Mouse (Mus musculus) hindbrain, embryonic 13.5 days (tissue): ENCODE results near the gene Pkp3. TPM values are rescaled to one million over a fixed set of nuclear protein-coding genes. Genes with fewer than 3 reads are reported as not detected.
A peak's percentile ranks its signal among the peaks of the same experiment; 100 is the strongest.

Experiments
- ATAC-seq: fragments of 200-750 bp; cut with Nextera tagmentation; 2 replicates; pipeline ENCODE4 v1.8.0; 2017; ENCODE audit warnings: moderate TSS enrichment; ENCODE audit not compliant: low FRiP score
- H3K27ac ChIP-seq: fragments of 300-500 bp; sonication (generic); 2 replicates; pipeline ENCODE4 v1.5.1; 2015; ENCODE audit warnings: inconsistent platforms, mild to moderate bottlenecking, moderate library complexity
- H3K27me3 ChIP-seq: fragments of 300-500 bp; sonication (generic); 2 replicates; pipeline ENCODE4 v1.6.1; 2015; ENCODE audit warnings: mild to moderate bottlenecking, inconsistent platforms
- H3K36me3 ChIP-seq: fragments of 300-500 bp; sonication (generic); 2 replicates; pipeline ENCODE4 v1.6.1; 2015; ENCODE audit warnings: mild to moderate bottlenecking, inconsistent platforms
- H3K4me1 ChIP-seq: fragments of 300-500 bp; sonication (generic); replicated peaks from 2 replicates; pipeline ENCODE4 v1.6.1; 2015; ENCODE audit warnings: inconsistent platforms
- H3K4me2 ChIP-seq: fragments of 300-500 bp; sonication (generic); 2 replicates; pipeline ENCODE4 v1.6.1; 2015; ENCODE audit warnings: inconsistent platforms, mild to moderate bottlenecking, moderate library complexity
- H3K4me3 ChIP-seq: fragments of 300-500 bp; sonication (generic); 2 replicates; pipeline ENCODE4 v1.5.1; 2015; ENCODE audit warnings: mild to moderate bottlenecking, inconsistent platforms
- H3K9ac ChIP-seq: fragments of 300-500 bp; sonication (generic); 2 replicates; pipeline ENCODE4 v1.6.1; 2015; ENCODE audit warnings: mild to moderate bottlenecking, inconsistent platforms
- H3K9me3 ChIP-seq: fragments of 300-500 bp; sonication (generic); 2 replicates; pipeline ENCODE4 v1.6.1; 2016; ENCODE audit warnings: inconsistent platforms
- WGBS: fragments of 180-500 bp; shearing (Covaris S2); methylation state at CpG from one replicate; pipeline ENCODE4 v1.1.7; 2015; 5-methylcytosine and 5-hydroxymethylcytosine counted together
- polyA plus RNA-seq: library from polyadenylated mRNA; unstranded; fragments of >200 nt; fragmentation: Nextera tagmentation; extraction: Ambion mirVana; gene quantifications from 2 replicates; pipeline ENCODE4 v1.2.1, GENCODE M21; 2015

Gene Pkp3
- polyA plus RNA-seq, 1 experiment from 2014 or later, result 0.27 TPM

GRCm38 (mm10) chr7:141060426-141061242 is 17.4 kb upstream of the Pkp3 start, which contains the start of gene B4galnt4:
Gene B4galnt4 (plus strand): TSS chr7:141061104.
- Histone ChIP-seq H3K27ac (peak within 1 kb of the TSS; percentile 97), H3K4me2 (peak within 1 kb of the TSS; percentile 82), H3K9ac (peak within 1 kb of the TSS; percentile 99), H3K27me3 (no peaks in the 10 kb centered on the region), H3K4me1 (peaks cover 39% of the 10 kb centered on the region), H3K4me3 (peak within 1 kb of the TSS; percentile 92), H3K9me3 (peaks cover 4% of the 10 kb centered on the region; the same call in 1 of the 2 replicates), H3K36me3 (peaks cover 37% of the 10 kb centered on the region)
- under 1% methylated on average over 69 of the region's 72 CpGs for WGBS
- peak; percentile 99 for ATAC-seq

- H3K4me1 ChIP-seq, result peaks cover 39% of the 10 kb centered on the region
- H3K9ac ChIP-seq, result peak overlapping the region; percentile 99
- 0% methylated on average over 37 of the region's 37 CpGs for WGBS
- no peaks in the 10 kb centered on the region for H3K9me3 ChIP-seq
- peak; percentile 57 for ATAC-seq
- peaks cover 41% of the 10 kb centered on the region for H3K36me3 ChIP-seq
- peak overlapping the region; percentile 92 for H3K4me3 ChIP-seq
- H3K27ac ChIP-seq, result peak overlapping the region; percentile 97
- no peaks in the 10 kb centered on the region for H3K27me3 ChIP-seq
- peak overlapping the region; percentile 82 for H3K4me2 ChIP-seq
These were observed 16.7 kb upstream of the Pkp3 start for GRCm38 (mm10) chr7:141061269-141061692.

GRCm38 (mm10) chr7:141062525-141062924 is 15.5 kb upstream of the Pkp3 start:
- peaks cover 39% of the 10 kb centered on the region for H3K4me1 ChIP-seq
- peak overlapping the region; percentile 99 for H3K9ac ChIP-seq
- peak overlapping the region; percentile 82 for H3K4me2 ChIP-seq
- 68% methylated on average over 7 of the region's 7 CpGs for WGBS
- H3K36me3 ChIP-seq, result peaks cover 49% of the 10 kb centered on the region
- no peaks in the 10 kb centered on the region for H3K27me3 ChIP-seq
- peak overlapping the region; percentile 92 for H3K4me3 ChIP-seq
- H3K9me3 ChIP-seq, result no peaks in the 10 kb centered on the region
- no peak overlapping the region; the same call in 1 of the 2 replicates for H3K27ac ChIP-seq
- no peak for ATAC-seq

GRCm38 (mm10) chr7:141063353-141063752 is 14.7 kb upstream of the Pkp3 start:
- peak overlapping the region; percentile 99; the same call in 1 of the 2 replicates for H3K9ac ChIP-seq
- peaks cover 39% of the 10 kb centered on the region for H3K4me1 ChIP-seq
- no peaks in the 10 kb centered on the region for H3K9me3 ChIP-seq
- ATAC-seq, result no peak
- no peak overlapping the region for H3K4me2 ChIP-seq
- H3K36me3 ChIP-seq, result peaks cover 57% of the 10 kb centered on the region
- 0 out of 2 replicates have a peak, but pooled peaks cover 1% of the 10 kb centered on the region for H3K27me3 ChIP-seq
- no peak overlapping the region for H3K27ac ChIP-seq
- H3K4me3 ChIP-seq, result no peak overlapping the region
- 97% methylated on average over 3 of the region's 3 CpGs for WGBS

GRCm38 (mm10) chr7:141064175-141064574 is 13.8 kb upstream of the Pkp3 start:
- no peak overlapping the region for H3K27ac ChIP-seq
- H3K36me3 ChIP-seq, result peaks cover 64% of the 10 kb centered on the region
- H3K4me1 ChIP-seq, result peaks cover 37% of the 10 kb centered on the region
- H3K4me3 ChIP-seq, result no peak overlapping the region
- ATAC-seq, result no peak
- H3K9me3 ChIP-seq, result no peaks in the 10 kb centered on the region
- no peak overlapping the region for H3K9ac ChIP-seq
- no peak overlapping the region for H3K4me2 ChIP-seq
- 85% methylated on average over 7 of the region's 7 CpGs for WGBS
- 0 out of 2 replicates have a peak, but pooled peaks cover 4% of the 10 kb centered on the region for H3K27me3 ChIP-seq

- H3K4me1 ChIP-seq, result peaks cover 36% of the 10 kb centered on the region
- H3K9me3 ChIP-seq, result no peaks in the 10 kb centered on the region
- no peak overlapping the region for H3K27ac ChIP-seq
- no peak for ATAC-seq
- H3K9ac ChIP-seq, result no peak overlapping the region
- no peak overlapping the region for H3K4me2 ChIP-seq
- WGBS, result 92% methylated on average over 7 of the region's 7 CpGs
- H3K36me3 ChIP-seq, result peaks cover 64% of the 10 kb centered on the region
- H3K27me3 ChIP-seq, result 0 out of 2 replicates have a peak, but pooled peaks cover 4% of the 10 kb centered on the region
- no peak overlapping the region for H3K4me3 ChIP-seq
These were observed 13.4 kb upstream of the Pkp3 start for GRCm38 (mm10) chr7:141064576-141064975.

- H3K4me3 ChIP-seq, result no peak overlapping the region
- peaks cover 17% of the 10 kb centered on the region for H3K27me3 ChIP-seq
- no peak for ATAC-seq
- no peaks in the 10 kb centered on the region for H3K9me3 ChIP-seq
- H3K4me1 ChIP-seq, result peaks cover 31% of the 10 kb centered on the region
- no peak overlapping the region for H3K9ac ChIP-seq
- no peak overlapping the region for H3K27ac ChIP-seq
- H3K4me2 ChIP-seq, result no peak overlapping the region
- H3K36me3 ChIP-seq, result peaks cover 57% of the 10 kb centered on the region
- WGBS, result 81% methylated on average over 19 of the region's 19 CpGs
These were observed 9.7 kb upstream of the Pkp3 start for GRCm38 (mm10) chr7:141068351-141068750.

GRCm38 (mm10) chr7:141070058-141070862 is 7.8 kb upstream of the Pkp3 start:
- peaks cover 38% of the 10 kb centered on the region for H3K36me3 ChIP-seq
- H3K4me2 ChIP-seq, result peak overlapping the region; percentile 71
- peak overlapping the region; percentile 40 for H3K4me3 ChIP-seq
- no peaks in the 10 kb centered on the region for H3K9me3 ChIP-seq
- WGBS, result 1% methylated on average over 51 of the region's 51 CpGs
- H3K27me3 ChIP-seq, result peaks cover 17% of the 10 kb centered on the region
- H3K4me1 ChIP-seq, result peaks cover 26% of the 10 kb centered on the region
- ATAC-seq, result peak; percentile 71
- peak overlapping the region; percentile 91 for H3K27ac ChIP-seq
- H3K9ac ChIP-seq, result peak overlapping the region; percentile 75

- H3K4me3 ChIP-seq, result no peak overlapping the region
- H3K9ac ChIP-seq, result no peak overlapping the region
- 32% methylated on average over 23 of the region's 23 CpGs for WGBS
- peaks cover 19% of the 10 kb centered on the region for H3K36me3 ChIP-seq
- H3K4me2 ChIP-seq, result no peak overlapping the region
- no peaks in the 10 kb centered on the region for H3K9me3 ChIP-seq
- H3K27ac ChIP-seq, result no peak overlapping the region
- ATAC-seq, result no peak
- H3K27me3 ChIP-seq, result peaks cover 17% of the 10 kb centered on the region
- peaks cover 26% of the 10 kb centered on the region for H3K4me1 ChIP-seq
These were observed 5.8 kb upstream of the Pkp3 start for GRCm38 (mm10) chr7:141072017-141072745.

GRCm38 (mm10) chr7:141073782-141074181 is 4.2 kb upstream of the Pkp3 start:
- Histone ChIP-seq H3K4me3 (no peak overlapping the region), H3K27ac (no peak overlapping the region), H3K4me1 (peaks cover 26% of the 10 kb centered on the region), H3K4me2 (no peak overlapping the region), H3K9me3 (no peaks in the 10 kb centered on the region), H3K27me3 (peaks cover 13% of the 10 kb centered on the region), H3K9ac (no peak overlapping the region), H3K36me3 (peaks cover 3% of the 10 kb centered on the region)
- WGBS, result 83% methylated on average over 4 of the region's 4 CpGs
- ATAC-seq, result no peak

GRCm38 (mm10) chr7:141078876-141079275 is 858 bp downstream of the Pkp3 start:
- WGBS, result 79% methylated on average over 4 of the region's 4 CpGs
- Histone ChIP-seq H3K36me3 (no peaks in the 10 kb centered on the region), H3K9ac (no peak overlapping the region), H3K4me2 (no peak overlapping the region), H3K27me3 (peaks cover 19% of the 10 kb centered on the region), H3K4me1 (no peaks in the 10 kb centered on the region), H3K9me3 (no peaks in the 10 kb centered on the region), H3K4me3 (no peak overlapping the region), H3K27ac (no peak overlapping the region)
- ATAC-seq, result no peak
